Mouse (Mus musculus) mesoderm, embryonic 11.5 days (tissue): Measurements from ENCODE around the gene Tmem245.
"Not testable (repeated sequence)": the region's sequence is repeated elsewhere in the genome, so short reads cannot be mapped to it uniquely, and the experiment has no call there.

ENCODE experiments used
- DNase-seq: peaks from one replicate; pipeline ENCODE4 v3.0.0-alpha.2; 2012; ENCODE audit warnings: low read depth, low spot score

Gene Tmem245

DNA sequence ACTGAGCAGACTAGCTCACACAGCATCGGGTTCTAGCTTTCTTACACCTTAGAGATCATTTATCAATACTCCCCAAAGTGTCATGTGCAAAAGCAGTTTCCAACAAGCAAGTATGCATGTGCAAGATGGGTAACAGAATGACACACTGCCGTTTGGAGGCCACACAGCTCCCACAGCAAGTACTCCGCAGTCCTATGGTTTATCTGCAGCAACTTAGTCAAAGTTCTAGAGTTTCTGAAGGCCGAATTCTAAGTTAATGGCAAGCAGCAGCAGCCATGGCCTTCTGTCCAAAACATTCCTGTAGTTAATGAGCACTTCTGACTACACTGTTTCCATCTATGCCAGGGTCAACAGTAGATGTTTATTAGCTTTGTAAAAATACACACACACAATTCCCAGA, 20.3 kb downstream of the Tmem245 start:
- no peak for DNase-seq

DNA sequence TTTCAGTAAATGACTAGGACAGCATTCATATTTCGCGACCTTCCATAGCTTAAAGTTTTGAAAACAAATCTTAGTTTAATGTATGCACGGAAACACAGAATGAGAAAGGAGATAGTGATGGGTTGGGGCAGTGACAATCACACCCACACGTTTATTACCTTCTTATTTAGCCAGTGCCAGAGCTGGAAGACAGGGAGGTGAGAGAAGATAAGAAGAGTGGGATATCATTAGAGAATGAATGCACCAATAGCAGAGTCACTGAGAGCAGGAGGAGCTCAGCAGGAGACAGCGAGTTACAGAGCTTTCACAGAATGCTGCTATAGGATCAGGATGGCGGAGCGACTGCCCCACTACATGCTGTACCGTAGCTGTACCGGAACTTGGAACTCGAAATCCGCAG, 25.0 kb downstream of the Tmem245 start:
- DNase-seq, result no peak

DNA sequence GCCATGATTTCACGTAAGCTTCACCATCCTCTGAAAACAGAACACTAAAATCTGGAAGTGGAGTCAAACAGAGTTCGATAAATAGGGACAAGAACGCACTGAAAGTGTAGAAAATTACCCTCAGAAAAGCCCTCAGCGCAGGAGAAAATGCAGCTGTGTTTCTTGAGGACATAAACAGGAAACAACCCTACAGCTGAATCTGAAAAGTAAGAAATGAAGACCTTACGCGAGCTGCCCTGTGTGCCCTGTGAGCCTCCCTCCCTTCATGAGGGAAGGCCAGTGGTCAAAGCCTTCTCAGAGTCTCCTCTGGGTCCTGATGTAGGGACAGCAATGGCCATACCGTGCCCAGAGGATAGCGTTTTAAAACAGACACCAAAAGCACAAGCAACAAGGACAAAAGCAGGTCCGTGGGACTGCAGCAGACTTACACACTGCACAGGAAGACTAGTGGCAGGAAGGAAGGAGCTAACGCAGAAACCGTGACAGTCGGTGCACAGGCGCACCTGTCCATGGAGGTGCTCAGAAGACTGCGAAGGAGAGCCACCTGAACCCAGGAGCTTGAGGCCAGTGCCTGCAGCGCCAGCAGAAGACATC, 31.4 kb downstream of the Tmem245 start:
- no peak for DNase-seq

DNA sequence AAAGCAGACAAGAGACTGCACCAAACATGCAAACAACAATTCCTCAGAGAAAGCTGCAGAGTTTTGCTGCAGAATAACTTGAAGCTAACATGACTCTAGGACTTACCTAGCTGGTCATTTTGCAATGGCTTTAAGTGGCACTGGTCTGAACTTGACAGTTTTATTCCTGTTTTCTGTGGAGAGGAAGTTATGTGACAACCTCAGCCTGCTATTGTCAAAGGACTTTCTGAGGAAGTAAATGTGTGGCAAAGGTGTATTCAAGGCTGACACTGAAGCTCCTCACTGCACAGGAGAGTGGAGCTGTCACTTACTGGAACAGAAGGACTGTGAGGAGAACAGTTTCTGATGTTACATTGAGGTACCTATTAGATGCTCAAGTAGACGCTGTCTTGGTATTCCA, 32.5 kb downstream of the Tmem245 start:
- no peak for DNase-seq

DNA sequence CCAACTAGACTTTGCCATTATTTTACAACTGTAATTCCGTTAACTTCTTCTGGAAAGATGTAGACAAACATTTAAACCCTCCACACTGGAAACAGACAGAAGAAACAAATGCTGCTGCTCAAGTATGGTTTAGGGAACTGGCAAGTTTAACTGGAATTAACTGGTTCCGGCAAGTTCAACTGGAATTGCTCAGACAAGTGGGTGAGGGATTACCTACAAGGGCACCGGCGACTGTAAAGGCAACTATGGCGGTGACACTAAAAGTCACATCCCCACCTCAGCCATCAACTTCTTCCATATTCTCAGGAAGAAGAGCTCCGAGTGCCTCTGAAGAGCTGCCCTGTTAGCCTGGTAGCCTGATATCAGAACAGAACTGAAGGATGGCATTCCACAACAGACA, 32.9 kb downstream of the Tmem245 start:
- no peak for DNase-seq

DNA sequence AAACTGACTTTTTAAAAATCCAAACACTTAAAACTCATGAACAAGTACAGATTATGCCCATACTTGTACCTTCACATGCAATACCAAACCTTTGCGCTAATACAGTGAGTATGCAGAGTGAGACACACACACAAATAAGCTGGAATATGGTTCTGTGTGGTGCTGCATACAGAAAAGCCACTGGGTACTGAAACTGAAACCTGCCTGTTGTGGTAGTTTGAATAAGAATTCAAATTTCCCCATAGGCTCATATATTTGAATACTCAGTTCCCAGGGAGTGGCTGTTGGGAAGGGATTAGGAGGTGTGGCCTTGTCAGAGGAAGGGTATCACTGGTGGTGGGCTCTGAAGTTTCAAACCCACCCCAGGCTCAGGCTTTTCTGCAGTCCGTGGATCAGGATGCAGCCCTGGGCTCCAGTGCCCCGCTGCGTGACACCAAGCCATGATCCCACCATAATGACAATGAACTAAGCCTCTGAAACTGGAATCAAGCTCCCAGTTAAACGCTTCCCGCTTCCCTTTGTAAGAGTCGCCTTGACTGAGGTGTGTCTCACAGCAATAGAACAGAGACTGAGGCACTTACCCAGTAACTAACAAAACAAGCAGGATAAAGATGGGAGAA, 34.7 kb downstream of the Tmem245 start:
- DNase-seq, result no peak

DNA sequence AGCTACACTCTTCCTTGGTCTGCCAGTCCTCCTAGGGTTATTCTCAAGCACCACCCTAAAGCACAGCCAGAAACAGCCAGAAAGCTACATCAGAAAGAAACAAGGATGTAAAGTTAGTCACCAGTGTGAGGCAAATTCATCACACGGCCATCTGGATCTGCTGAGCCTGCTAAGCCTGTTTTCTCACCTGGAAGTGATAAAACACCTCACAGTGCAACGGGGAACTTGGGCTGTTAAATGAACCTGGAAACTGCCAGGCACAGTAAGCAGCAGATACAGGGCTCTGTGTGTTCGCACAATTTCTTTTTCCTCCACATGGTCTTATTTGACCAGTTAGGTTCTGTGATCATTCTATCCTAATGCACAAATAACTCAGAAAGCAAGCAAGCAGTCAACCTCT, 37.7 kb downstream of the Tmem245 start:
- peak; percentile 8 for DNase-seq

DNA sequence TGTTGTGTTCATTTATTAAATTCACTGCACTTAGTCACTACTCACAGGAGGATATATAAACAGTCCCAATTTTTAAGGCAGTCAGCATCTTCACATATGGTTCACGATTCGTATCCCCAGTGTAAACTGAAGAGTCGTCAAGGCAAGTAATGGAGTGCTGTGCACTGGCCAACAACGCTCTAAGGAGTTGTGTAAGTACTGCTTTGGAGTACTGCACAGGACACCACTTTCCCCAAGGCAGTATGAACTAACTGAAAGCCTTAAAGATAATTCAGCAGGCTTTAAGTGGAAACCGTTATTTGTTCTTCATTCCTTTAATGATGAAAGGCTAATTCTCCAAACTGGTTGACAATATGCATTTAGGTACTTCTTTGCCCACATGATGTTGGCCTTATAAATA, 39.6 kb downstream of the Tmem245 start:
- DNase-seq, result no peak

DNA sequence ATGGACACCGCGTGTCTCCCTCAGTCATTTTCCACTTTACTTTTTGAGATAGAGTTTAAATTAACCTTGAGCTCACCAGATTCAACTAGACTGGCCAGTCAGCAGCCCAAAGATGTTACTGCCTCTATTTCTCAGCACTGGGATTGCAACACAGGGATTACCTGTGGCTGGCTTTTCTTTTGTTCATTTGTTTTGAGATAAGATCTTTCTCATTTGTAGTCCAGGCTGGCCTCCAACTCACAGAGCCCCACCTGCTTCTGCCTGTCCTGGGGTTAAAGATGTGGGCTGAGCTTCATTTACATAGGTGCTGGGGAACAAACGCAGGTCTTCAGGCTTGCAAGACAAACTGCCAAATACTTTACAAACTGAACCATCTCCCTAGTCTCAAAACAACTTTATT, 40.3 kb downstream of the Tmem245 start:
- no peak for DNase-seq

DNA sequence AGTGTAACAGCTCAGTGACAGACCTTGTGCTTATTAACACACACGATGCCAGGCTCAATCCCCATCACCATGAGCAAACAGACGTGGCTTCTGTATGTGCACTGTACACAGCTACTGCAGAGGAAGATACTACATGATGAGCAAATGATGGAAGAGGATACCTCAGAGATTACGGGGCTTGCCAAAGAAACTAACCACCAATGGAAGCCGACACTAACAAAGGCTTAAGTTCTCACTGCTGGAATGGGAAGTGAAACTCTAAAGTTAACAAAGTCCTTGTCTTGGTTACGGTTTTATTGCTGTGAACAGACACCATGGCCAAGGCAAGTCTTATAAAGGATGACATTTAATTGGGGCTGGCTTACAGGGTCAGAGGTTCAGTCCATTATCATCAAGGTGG, 41.7 kb downstream of the Tmem245 start:
- no peak for DNase-seq

DNA sequence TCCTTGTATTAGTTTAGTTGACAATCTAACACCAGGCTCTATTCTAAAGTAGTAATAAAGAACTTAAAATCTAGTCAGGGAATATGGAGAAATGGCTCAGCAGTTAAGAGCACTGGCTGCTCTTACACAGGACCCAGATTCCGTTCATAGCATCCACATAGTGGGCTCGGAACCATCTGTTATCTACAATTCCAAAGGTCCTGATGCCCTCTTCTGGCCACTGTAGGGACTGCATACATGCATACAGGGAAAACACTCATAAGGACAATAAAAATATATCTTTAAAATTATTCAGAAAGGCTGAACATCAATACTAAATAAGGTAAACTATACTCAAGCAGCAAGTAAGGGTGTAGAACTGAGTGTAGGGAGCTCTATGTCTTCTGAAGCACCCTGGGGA, 45.6 kb downstream of the Tmem245 start:
- DNase-seq, result peak; percentile 8

DNA sequence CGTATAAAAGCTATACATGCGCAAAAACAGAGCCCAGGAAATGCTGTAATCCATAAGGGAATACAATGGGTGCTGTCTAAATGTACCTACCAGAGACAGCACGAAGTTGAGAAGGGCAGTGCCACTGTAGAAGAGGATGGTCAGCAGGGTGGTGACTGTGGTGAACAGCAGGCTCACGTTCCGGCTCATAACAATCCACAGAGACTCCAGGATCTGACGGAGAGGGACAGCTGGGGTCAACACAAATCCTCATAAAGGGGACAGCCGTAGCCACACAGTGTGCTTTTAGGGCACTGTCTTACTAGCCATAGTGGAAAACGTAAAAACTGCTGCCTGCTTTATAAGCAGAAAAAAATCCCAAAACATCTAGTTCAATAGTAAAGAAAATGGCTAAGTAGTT, 48.0 kb downstream of the Tmem245 start:
- peak; percentile 10 for DNase-seq

DNA sequence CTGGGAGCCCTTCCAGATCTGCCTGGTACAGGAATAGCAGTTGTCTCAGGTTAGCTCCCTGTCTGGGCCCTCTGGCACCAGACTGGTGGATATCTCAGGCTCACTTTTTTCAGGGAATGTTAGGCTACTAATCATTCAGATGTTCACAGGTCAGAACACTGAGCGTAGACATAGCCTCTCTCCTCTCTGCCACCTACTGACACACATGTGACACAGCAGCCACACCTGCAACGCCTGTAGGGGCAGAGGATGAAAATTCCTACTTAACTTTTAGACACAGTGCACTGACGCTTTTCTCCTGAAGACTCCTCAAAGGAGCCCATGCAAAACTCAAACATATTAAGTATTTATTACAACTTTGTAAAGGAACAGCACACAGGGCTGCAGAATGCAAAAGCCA, 49.7 kb downstream of the Tmem245 start:
- DNase-seq, result no peak

DNA sequence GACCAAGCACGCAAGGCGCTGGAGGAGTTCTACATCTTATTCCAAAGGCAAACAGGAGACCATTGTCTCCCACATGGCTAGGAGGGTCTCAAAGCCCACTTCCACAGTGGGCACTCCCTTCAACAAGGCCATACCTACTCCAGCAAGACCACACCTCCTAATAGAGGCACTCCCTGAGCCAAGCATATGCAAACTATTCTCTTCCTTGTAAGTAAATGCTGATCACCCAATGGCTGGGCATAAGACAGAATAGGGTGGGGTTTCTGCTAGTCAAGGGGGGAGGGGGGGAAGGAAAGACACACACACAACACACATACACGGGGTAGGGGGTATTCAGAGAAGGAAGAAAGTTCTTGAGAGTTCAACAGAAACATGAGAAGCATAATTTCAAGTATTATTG, 53.0 kb downstream of the Tmem245 start:
- DNase-seq, result no peak

DNA sequence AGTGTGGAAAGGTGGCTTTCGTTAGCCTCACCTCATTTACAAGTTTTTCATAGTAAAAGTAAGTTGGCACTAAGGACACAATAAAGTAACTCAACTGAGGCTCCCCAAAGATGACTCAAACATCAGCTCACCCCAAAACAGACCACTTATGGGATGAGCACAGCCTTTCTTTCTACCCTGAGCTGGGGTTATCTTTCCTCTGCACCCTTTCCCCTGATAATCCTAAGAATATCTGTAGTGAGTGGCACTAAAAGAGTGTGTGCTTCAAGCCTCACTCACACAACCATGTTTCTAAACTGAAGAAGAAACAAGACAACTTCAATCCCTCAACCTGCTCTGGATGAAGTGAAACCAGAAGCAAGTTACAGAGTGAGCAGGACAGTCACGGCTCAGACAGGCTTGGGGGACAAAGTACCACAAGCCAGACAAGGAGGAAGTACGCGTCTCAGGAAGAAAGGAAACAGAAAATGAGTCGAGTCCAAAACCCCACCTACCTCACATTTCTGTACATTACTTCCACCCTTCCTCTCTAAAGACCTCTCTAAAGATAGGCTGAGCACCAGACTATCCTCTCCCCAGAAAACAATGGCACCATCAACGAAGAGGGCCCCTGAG, 54.6 kb downstream of the Tmem245 start:
- DNase-seq, result no peak

DNA sequence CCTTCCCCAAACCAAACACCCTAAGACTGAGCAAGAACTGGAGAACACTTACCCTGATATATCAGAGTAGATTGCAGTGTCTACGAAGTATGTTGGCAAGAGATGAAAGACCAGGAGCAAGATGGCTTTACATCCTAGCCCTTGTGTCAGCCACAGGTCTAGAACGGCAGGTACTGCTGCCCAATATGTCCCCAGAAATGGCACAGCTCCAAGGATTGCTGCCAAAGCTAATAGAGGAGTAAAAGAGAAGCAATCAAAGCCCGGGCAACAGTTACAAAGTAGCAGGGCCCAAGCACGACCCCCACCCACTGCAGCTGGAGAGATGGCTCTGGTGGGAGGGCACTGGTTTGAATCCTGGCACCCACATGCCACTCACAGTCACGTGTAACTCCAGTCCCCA, 58.8 kb downstream of the Tmem245 start:
- no peak for DNase-seq

DNA sequence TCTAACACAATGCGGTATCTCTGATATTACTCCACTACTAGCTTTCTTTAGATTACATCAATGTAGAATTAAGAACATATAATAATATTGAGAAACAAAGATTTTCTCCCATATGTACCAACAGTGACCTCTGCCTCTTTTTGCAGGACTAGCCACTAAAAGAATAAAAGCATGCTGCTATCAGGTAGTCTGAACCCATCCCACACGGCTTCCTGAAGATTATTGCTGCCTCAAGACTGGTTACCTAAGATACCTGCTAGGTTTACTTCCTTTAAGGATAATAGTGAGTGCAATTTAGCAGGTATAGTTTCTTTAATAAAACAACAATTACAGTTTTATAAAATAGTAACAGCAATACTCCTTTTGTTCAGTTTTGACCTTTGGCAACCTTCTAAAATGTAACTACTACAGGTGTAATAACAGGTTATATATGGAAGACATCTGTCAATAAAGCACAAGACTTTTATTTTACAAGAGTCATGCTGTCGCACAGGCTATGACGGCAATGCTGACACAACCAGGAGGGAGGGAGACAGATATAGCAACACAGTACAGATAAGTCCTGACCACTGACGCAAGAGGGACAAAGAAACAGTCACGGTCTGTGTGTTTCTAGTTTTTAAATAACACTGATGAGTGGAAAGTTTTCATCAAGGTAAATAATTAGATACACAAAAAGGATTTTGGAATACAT, 60.8 kb downstream of the Tmem245 start:
- DNase-seq, result no peak

DNA sequence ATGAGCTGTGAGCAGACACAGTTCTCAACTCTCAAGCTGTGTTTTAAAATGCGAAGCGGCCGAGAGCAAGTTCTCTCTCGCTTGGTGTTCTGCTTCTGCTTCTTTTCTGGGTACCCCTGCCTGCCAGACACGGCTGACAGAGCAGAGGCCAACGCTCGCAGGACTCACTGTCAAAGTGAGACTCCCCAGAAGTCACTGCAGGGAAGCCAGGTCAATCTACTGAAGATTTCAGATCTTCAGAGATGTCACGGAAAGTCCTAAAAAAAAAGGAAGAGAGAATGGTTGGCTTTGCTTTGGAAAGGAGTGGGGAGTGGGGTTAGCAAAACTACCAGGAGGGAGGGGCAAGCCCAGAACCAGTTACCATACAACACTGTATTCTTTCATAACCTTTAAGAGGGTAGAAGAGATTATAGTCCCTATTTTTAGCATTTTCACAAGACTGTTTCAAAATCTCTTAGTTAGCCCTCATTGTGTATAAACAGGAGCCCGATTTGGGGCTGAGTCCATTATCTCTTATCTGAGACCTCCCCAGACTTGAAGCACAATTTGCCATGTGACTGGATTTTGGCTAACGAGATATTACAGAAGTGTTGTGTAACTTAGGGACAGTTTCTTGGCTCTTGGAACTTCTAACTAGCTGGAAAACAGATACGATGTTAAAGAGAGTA, 67.1 kb downstream of the Tmem245 start:
- no peak for DNase-seq

DNA sequence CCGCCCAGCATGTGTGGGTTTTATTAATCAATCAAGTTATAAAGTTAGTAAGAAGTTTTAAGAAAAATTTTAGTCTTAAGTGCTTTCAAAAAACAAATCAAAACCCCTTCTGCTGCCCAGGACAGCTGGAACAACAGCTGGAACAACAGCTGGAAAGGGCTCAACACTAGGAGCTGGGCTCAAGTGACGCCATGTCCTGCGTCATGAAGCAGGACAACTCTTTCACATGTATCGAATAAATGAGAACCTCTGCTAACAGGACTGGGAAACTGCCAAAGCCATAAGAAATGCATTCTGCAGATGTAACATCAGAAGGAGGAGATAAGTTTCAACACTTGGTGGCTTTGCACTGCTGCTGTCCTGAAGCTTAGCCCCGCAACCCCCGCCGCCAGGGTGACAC, 68.3 kb downstream of the Tmem245 start:
- no peak for DNase-seq

DNA sequence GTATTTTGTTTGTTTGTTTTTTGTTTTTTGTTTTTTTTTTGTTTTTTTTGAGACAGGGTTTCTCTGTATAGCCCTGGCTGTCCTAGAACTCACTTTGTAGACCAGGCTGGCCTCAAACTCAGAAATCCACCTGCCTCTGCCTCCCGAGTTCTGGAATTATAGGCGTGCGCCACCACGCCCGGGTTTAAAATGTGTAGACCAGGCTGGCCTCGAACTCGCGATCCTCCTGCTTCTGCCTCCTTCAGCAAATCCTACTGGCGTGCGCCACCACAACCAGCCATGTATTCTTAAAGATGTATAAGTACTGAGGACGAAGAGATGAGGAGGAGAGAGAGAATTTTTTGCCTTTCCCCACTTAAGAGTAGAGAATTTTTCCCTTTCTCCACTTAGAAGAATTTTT, 76.7 kb downstream of the Tmem245 start:
- DNase-seq, result not testable (repeated sequence)

DNA sequence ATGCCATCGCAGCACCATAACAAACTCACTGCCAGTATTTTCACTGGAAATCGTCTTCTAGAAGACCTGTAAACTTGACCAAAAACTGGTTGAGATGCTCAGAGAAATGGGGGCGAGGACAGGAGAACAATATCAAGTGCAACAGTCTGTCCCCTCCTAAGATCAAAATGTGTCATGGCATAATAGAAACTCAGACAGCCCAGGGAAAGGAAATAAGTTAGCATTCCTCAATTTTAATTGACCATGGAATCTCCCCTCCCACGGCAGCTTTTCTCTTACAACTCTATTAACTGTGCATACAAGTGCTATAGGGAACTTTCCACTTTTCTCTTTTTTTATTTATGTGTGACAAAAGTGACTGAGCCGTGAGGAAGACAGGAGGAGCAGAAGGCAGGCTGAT, 79.5 kb downstream of the Tmem245 start:
- no peak for DNase-seq

DNA sequence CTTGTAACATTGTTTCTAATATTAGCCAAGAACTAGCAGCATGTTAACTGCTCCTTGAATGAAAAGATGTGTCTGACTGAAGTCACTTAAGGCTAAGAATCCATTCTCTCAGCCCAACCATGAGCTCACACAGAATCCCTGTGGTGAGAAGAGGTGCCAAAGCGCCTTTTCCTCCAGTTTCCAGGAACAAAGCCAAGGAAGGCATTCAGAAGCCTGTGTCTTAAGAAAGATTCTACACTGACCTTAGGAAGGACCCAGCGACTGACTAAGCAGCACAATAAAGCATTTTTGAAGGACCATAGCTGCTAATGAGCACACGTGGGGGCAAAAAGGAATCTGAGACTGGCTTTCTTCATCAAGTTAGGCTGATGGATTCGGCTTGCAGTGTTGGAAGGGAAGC, 81.3 kb downstream of the Tmem245 start:
- no peak for DNase-seq
